Mouse (Mus musculus) mouse embryonic stem cell (cell line): ENCODE data around the gene Capn1.

Source experiments
- in situ Hi-C, 2 experiments: fragments of 300-500 bp; cut with MboI; formaldehyde crosslinking; loops; 1 replicate in 1 of 2; 3 replicates in 1 of 2; pipeline ENCODE4 v1.14.3; 2019 to 2020; ENCODE audit warnings: low sequenced_read_pairs in 2 of 2, low pct_unique_long_range_greater_than_20kb in 1 of 2, mixed read lengths in 1 of 2; ENCODE audit not compliant: unreplicated experiment in 1 of 2

The Capn1 gene

DNA sequence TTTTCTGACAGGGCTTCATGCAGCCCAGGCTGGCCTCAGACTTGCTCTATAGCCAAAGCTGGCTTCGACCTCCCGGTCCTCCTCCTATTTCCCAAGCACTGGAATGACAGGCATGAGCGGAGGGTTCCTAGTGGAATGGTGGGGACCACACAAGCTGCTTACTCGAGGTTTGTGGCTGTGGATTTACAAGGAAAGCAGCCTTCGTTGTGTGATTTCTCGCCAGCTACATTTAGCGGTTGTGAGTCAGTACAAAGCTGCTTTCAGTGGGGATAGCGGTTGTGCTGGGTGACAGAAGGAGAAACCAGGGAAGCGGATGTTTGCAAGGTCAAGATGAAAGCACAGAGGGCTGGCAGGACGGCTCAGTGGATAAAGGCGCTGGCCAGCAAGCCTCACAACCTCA is 10.2 kb downstream of the Capn1 start:
- in situ Hi-C loops = no loop called here

DNA sequence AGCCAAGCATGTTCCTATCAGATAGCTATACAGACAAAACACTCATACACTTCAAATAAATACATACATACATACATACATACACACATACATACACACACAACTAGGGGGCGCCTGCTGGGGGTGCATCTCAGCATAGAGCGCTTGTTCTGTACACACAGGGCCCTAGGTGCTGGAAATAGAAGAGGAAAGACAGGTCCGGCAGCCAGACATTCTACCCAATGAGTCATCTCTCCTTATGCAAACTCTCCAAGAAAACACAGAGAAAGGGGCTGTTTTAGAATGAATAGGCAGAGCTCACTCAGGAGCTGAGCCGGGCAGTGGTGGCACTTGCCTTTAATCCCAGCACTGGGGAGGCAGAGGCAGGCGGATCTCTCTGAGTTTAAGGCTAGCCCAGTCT is 15.7 kb downstream of the Capn1 start:
- in situ Hi-C loops = no loop called here

DNA sequence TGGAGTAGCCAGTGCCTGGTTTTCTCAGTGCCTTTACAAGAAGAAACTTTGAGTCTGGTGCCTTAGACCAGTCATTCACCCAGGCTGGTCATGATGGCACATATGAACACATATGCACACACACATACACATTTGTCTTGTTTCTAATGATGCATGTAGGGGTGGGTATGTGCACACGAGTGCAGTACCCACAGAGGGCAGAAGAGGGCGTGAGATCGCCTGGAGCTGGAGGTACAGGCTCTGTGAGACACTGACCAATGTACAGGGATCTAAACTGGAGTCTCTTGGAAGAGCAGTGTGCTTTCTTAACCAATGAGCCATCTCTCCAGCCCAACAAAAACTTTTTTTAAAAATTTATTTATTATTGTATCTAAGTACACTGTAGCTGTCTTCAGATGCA is 17.5 kb downstream of the Capn1 start:
- in situ Hi-C loops = no loop called here

DNA sequence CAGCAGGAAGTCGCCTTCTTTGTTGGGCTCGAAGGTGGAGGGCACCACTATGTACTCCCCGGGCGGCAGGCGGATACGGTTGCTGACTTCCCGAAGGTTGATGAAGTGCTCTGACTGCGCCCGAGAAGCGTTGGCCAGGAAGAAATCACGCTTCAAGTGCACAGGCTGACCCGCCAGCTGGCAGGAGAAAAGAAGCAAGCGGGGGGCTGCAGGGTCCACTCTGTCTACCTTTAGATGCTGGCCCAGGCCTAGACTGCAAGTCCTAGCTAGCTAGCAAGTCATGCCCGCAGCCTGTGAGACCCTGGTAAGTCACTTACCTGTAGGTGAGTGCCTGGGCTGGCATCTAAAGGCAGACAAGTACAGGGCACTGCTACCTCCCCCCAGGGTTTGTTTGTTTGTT is 21.0 kb downstream of the Capn1 start:
- in situ Hi-C loops = no loop called here

DNA sequence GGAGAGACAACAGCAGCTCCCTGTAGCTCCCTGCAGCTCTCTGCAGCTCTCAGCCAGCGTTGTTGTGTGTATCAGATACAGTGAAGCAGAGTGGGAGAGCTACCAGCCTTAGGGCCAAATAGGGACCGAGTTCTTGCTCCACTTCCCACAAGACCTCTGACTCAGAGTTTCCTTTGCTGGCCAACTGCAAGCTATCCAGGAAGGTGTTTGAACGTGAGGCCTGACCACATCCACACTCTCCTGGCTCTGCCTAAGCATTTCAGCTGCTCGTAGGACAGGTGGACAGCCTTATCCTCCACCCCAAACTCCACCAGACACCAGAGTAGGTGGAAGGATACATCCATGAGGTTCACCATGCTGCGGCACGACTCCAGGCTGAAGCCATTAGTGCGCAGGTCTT is 23.7 kb downstream of the Capn1 start:
- in situ Hi-C loops = no loop called here

DNA sequence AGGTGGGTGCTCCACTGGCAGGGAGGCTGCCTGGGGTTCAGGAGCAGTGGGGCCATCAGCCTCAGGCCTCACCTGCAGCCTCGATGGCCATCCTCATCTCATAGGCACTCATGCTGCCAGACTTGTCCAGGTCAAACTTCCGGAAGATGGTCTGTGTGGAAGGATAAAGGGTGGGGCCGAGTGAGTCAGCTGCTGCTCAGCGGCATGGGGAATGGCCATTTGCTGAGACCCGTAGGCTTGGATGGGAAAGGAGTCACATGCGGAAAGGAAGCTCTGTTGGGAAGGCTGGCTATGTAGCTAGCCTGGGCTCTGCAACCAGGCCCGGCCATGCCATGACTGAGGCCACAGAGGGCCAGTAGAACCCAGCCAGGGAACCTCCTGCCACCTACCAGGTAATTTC is 24.2 kb downstream of the Capn1 start:
- in situ Hi-C loops = no loop called here

DNA sequence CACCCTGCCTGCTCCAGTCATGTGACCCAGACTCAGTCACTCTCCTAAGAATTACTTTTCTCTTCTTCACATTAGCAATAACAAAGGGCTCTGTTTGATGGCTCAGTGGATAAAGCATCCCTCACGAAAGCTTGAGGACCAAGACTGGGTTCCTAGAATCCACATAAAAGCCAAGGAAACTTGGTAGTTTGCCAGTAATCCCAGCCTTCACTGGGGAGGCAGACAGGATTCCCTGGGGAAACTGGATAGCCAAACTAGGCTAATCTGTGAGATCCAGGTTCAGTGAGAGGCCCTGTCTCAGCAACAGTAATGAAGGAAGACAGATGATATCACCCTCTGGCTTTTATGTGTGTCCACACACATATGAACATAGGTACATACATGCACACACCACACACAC is 24.8 kb downstream of the Capn1 start:
- in situ Hi-C loops = no loop called here

DNA sequence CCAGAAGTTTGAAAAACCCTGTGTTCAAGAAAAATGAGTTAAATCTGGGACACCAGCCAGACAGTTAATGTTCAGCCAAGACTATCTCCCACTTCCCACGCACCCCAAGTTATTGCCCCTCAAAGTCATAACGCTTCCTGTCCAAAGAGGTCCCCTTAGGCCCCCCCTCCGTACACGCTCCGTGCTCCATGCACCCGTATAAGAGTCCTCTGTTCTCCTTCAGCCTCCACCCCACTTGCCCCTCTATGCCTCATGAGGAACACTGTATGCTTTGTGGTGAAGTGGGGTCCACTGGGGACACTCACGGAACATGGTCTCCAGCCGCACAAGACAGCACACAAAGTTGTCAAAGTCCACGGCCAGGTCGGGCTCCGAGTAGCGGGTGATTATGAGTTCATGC is 25.7 kb downstream of the Capn1 start:
- in situ Hi-C loops = no loop called here

DNA sequence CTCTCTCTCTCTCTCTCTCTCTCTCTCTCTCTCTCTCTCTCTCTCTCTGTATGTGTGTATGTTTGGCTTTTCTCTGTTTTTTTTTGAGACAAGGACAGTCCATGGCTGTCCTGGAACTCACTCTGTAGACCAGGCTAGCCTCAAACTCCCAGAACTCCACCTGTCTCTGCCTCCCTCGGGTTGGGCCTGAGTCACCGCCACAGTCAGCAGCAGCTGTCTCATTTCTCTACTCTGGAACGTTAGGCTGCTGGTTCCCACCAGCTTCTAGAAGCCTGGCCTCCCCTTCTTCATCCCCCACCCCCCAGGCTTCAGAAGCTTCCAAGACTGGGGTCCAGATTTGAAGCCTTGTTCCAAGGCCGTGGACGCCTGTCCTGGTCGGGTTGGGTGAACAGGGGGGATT is 26.1 kb downstream of the Capn1 start:
- in situ Hi-C loops = no loop called here

DNA sequence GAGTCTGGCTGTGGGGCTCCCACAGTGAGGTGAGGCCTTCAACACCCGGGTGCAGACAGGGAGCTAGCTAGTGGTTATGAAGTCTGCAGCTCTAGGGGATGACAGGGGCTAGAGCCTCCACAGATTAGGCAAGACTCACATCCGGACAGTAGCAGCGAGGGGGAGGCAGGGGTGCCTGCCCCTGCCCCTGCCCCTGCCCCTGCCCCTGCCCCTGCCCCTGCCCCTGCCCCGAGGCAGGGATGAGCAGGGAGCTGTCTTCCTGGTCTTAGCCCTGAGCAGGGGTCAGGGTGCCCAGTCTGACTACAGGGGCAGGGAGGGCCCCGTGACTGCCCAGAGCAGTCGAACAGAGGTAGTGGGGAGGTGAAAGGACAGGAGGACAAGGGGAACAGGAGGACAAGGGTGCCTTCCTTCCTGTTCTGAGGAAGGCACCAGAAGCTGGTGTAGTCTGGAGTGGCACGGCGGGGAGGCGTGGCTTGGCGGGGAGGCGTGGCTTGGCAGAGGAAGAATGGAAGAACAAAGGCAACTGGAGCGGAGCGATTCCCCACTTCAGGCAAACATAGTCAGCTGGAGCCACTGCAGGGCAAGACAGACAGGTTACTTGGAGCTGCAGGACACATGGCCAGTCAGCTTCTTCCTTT is 26.8 kb downstream of the Capn1 start:
- in situ Hi-C loops = no loop called here

DNA sequence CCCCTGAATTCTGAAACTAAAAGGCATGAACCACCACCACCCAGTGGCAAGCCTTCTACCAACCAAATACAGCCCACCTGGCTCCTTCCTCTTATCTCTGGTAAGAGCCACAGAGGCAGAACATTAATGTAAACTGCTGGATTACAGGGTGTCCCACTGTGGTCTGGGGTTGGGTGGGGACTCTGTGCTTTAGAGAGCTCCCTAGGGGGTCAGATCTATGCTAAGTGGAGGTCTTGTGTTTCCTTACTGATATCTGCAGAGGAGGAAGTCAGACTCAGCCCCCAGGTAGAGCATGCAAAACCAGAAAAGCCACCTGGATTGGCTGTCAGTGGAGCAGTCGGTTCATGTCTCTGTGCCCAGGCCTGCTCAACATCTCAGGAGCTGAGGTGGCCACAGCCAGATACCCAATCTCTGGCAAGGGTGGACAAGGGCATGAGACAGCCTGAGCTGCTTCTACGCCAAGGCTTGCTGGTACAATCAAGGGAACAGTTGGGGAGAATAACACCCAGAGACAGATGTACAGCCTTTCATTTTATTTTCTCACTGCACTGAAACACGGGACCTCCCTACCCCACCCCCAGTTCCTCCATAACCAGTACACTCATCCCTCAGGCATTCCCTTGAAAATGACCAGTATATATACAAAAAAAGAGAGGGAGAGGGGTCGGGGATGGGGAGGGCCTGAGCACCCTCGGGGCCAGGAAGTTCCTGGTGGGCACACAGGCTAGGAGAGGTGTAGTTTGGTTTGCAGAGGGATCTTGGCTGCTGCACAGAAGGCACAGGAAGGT is 27.5 kb downstream of the Capn1 start:
- in situ Hi-C loops = no loop called here

DNA sequence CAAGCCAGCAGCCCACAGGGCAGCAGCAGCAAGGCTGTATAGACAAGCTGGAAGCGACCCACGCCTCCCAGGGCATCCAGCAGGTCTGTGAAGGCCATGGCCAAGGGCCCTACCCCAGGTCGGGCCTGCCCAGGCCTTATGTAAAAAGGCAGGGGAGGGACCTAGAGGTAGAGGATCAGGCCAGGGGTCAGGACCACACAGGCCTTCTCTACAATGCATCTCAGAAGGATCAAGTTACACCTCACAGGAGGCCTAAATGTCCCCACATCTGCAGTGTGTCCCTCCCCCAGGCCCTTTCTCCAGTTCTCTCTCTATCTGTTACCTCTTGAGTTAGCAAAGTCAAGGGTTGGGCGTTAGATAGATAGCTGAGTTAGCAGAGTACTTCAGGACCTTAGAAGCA is 29.7 kb downstream of the Capn1 start, which contains the start of gene Slc22a20:
Gene Slc22a20, minus strand, starts transcription at position 101 of the 400 bp plus-strand sequence.
- in situ Hi-C loops = no loop called here

DNA sequence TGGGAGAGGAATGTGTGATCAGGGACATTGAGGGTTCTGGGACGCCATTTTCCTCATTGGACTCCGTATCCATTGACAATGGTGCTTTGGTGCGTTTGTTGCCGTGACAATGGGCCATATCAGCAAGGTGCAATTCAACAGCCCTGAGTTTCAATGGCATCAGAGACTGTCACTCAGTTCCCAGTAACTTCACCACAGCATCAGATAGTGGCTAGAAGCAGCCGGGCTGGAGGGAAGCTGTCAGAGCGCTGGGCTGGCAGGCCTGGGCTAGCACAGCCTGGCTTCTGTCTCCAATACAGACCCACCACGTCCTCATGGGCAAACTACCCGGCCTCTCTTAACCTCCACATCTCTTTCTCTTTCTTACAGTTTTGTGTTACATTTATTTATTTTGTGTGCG is 35.2 kb downstream of the Capn1 start:
- in situ Hi-C loops = no loop called here

DNA sequence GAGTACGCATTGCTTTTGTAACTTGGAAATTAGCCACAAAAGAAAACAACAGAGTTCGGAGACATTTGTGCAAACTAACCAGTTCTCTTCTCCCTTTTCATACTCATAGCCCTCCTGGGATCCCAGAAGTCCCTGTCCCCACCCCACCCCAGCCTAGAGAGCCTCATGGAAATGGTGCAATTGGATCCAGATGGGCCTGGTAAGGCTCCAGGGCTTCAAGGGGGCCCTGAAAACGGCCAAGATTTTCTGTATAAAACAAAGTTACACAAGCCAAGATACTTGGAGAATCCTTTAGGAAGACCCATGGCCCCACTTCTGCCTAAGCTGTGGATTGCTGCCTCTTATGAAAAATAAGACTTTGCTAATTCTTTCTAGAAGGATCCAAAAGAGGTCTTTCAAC is 38.0 kb downstream of the Capn1 start:
- in situ Hi-C loops = no loop called here

DNA sequence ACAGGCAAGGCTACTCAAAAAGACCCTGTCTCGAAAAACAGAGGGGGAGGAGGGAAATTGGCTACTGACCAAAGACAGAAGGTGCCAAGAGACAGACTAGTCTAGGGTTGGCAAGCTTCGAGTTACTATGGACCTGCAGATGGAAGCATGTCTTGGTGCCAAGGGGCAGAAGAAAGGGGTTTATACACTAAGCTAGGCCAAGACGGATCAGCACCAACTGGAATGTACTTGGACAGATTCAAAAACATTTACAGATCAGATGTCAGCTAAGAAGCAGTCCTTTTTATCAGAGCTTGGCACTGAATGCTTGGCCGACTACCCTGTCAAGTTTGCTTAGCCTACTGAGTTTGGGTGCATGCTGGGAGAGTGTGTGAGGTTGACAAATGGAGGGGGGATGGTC is 40.0 kb downstream of the Capn1 start:
- in situ Hi-C loops = no loop called here

DNA sequence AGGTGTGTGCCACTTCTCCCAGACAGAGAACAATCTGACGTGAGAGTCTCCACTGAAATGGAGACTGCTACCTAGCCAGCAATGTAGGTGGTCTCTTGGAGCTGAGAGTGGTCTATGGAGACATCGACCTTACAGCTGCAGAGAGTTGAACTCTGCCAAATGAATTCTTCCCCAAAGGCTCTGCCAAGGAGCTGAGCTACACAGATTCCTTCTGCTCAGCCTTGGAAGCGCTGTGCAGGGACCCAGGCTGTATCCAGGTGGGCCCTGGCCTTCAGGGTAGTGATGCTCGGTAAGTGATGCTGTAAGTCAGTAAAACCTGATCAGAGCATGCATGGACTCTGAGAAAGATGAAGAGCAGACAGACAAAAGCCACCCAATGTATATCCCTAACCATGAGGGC is 40.6 kb downstream of the Capn1 start:
- in situ Hi-C loops = no loop called here

DNA sequence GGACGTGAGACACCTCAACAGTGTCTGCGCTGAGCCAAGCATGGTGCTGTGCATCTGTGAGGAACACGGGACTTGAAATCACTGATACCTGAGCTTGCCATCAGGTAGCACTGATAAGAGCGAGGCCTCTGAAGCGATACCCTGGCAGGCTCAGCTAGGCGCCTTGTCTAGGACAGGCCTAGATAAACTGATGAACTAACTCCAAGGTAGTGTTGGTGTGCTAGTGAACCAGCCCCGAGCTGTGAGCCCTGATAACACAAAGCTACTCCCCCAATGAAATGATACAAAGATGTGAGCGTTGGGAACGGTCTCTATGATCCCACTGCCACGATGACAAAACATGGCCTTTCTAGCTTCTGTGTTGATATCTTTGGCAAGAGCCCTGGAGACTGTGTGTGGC is 48.0 kb downstream of the Capn1 start:
- in situ Hi-C loops = loop anchor here in 1 of 2 experiments (25.0 kb wide), 1 partner anchor 370 kb away; the partner anchor contains the start of genes Map4k2 and Men1

DNA sequence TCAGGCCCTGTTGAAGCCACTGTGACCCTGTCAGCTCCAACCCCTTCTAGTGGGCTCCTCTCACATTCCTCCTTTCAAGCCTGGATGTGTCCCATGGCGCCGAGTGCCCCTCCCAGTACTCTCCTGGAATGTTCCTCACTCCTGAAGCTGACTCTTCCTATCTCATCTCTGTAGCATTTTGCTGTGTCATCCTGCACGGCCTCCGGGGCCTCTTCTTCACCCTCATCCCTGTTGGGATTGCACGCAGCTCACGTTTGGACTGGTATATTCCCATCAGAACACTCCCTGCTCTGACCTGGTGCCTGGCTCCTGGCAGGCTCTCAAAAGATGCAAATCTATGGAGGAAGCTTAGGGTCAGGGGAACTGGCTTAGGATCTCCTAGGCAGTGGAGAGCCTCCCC is 48.9 kb downstream of the Capn1 start:
- in situ Hi-C loops = loop anchor here in 1 of 2 experiments (25.0 kb wide), 1 partner anchor 371 kb away; the partner anchor contains the start of genes Map4k2 and Men1

DNA sequence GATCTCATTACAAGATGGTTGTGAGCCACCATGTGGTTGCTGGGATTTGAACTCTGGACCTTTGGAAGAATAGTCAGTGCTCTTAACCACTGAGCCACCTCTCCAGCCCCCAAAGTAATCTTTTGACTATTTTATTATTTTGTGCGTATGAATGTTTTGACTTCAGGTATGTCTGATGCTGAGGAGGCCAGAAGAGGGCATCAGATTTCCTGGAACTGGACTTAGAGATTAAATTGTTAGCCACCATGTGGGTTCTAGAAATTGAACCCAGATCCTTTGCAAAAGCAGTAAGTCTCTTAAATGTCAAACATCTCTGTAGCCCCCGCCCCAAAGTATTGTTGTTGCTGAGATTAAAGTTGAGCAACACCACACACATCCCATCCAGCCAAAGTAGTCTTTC is 49.8 kb downstream of the Capn1 start:
- in situ Hi-C loops = loop anchor here in 1 of 2 experiments (25.0 kb wide), 1 partner anchor 371 kb away; the partner anchor contains the start of genes Map4k2 and Men1

DNA sequence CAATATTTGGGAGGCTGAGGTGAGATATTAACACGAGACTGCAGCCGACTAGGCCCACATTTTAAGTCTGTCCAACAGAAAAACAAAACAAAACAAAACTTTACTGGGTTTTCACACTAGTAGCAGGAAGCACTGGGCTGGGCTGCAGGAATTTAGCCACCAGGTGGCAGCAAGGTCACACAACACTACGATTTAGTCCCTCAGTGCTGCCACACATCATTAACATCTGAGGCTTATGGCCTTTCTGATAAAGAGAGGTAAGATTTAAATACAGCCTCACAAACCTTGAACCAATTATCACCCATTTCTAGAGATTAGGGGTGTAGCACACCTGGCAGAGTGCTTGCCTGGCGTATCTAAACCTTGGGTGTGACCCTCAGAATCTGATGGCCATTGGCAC is 50.4 kb downstream of the Capn1 start:
- in situ Hi-C loops = loop anchor here in 1 of 2 experiments (25.0 kb wide), 1 partner anchor 372 kb away; the partner anchor contains the start of genes Map4k2 and Men1
